Mouse (Mus musculus) adrenal gland, postnatal 25 days (tissue): ENCODE results near the gene Hrc. TPM values are rescaled to one million over a fixed set of nuclear protein-coding genes. Genes with fewer than 3 reads are reported as not detected.

Experiments
- DNase-seq: peaks from one replicate; pipeline ENCODE4 v3.0.0; 2021; ENCODE audit warnings: mixed read lengths
- total RNA-seq: library from RNA; stranded (reverse); gene quantifications from 2 replicates; pipeline ENCODE4 v1.2.3, GENCODE M21; 2021

The Hrc gene
- total RNA-seq, 1 experiment from 2014 or later: 0.18 TPM

- no peak for DNase-seq
Measured at GRCm38 (mm10) chr7:45366652-45367019, 31.5 kb downstream of the Hrc start, which contains the start of gene Ppfia3. TSS of gene Ppfia3 (minus strand) at chr7:45367019.

DNA sequence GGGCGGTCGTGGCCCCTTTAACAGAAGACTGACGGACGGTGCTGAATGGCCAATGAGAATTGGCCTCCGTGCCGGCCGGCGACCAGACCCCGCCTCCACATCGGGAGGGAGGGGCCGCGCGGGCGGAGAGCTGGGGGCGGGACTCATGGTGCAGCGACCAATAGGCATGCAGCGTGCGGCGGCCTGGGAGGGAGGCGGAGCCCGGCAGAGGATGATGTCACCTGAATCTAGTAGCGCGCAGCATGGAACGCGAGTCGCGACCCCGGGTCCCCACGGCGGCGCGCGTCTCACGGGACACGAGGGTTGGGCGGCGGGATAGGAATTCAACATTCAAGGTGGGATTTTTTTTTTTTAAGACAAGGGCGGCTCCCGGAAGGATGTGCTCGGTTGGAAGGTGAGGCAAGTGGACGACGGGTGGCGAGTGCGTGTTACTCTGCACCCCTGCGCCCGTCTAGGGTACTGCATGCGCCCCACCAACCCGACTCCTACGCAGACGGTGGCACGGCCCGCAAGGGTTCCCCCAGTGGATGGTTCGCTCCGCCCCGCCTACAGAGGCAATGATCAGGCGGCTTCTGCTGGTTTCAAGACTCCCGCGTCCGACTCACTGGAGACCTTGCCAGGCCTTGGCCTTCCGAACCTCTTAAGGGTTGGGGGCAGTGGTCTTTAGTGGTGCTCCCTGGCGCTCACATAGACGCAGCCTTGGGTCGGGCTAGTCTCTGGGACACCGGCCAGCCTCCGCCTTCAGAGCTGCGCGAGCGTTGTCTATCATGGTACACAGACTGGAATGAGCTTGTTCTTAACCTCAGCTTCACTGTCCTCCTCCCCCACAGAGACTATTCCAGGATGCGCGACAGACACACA lies 32.2 kb downstream of the Hrc start:
- DNase-seq: peak; percentile 98

- no peak for DNase-seq
Measured at GRCm38 (mm10) chr7:45368178-45368577, 33.1 kb downstream of the Hrc start.

- no peak for DNase-seq
Measured at GRCm38 (mm10) chr7:45369022-45369745, 34.1 kb downstream of the Hrc start.

DNA sequence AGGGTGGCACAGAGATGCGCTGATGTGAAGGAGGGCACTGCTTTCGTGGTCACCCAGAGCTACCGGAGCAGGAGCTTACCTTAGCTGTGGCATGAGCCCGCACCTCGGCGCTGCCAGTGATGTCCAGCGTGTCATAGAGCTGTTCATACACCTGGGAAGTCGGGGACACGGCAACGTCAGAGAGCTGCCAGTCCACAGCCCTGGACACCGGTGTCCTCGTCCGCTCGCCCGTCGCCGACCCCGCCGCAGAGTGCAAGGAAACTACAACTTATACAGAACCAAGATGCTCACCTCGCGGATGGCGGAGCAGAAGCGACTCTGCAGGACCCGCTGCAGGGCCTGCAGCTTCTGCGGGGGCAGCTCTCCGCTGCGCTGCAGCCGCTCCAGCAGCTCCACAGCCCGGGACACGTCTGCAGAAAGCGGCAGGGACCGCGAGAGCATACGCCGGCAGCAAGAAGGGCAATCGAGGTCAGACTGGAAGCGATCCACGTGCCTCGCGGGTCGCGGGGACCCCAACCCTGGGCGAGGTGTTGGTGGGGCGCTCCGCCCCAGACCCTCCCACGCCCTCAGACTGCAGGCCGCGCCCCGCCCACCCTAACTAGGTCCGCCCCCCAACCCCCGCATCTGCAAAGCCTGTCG lies 34.9 kb downstream of the Hrc start:
- no peak for DNase-seq

DNA sequence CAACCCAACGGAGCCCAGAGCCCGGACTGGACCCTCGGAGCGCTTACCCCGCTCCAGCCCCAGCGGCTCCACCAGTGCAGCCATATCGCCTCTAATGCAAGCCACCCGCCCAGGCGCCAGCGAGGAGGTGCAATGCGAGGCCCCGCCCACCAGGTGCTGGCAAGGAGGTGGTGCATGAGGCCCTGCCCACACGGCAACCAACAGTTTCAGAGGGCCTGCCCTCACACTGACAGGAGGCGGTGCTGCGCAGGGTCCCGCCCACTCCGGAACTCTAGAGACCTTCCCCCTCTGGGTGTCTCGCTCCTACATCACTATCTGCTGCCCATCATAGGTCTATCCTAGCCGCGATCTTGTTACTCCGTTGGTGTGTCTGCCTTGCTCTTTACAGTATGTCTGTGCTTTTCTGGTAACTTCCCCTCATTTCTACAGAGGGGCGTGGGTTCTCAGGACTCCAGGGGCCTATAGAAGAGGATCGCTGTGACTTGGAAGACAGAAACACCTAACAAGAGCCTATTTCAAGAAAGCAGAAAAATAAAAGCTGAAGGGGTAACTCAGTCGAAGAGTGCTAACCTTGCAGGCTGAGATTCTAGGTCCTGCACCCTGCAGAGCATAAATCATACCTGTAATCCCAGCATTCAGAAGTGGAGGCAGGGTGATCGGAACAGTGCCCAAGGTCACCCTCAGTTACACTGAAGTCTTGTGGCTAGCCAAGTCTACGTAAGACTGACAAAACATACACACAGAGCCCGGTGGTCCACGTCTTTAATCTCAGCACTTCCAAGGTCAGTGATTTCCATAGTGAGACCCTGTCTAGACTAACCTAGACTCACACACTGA lies 35.6 kb downstream of the Hrc start, which contains the start of gene Lin7b:
Gene Lin7b (minus strand): TSS at position 109 of the 837 bp plus-strand sequence.
- peak; percentile 91 for DNase-seq

GRCm38 (mm10) chr7:45372371-45372770 lies 37.3 kb downstream of the Hrc start:
- DNase-seq: no peak

DNA sequence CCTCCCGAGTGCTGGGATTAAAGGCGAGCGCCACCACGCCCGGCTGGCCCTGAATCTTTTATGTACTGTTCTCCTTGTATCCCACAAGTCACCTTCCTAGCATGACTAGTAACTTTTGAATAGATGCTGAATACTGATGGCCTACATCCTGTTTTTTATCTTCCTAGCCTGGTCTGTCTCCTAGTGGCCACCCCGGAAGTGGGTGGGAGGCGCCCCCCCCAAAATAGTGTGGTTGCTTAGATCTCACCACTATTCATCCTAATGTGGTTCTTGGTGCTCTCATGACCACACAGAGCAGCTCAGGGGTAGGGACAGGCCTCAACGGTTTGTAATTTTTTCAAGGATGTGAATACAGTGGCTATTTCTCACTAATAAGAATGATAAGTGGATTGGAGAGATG lies 39.5 kb downstream of the Hrc start:
- DNase-seq: no peak

GRCm38 (mm10) chr7:45376057-45376456 lies 41.0 kb downstream of the Hrc start:
- no peak for DNase-seq

DNA sequence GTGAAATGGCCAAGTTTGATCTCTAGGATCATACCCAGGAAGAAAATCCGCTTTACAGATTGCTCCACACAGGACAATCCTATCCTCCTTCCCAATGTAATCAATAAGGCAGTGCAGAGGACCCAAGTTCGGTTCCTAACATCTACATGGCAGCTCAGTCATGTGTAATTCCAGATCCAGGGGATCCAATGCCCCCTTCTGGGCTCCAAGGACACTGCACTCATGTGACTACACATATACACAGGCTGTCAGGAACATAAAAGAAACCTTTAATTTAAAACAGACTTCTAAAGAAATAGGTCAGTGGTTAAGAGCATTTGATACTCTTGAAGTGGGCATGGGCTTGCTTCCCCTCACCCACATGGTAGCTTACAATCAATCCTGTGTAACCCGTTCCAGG lies 51.0 kb downstream of the Hrc start:
- DNase-seq: no peak

Other genes starting within 250 kb of the Hrc start
- gene Rcn3, start 243.1 kb upstream of the Hrc start, total RNA-seq: 27.7 and 33.5 TPM in 2 replicates
- 88.4 and 96.1 TPM in 2 replicates for gene Fcgrt, start 231.4 kb upstream of the Hrc start, total RNA-seq
- gene Rps11, start 210.9 kb upstream of the Hrc start, total RNA-seq: 1,211 and 1,259 TPM in 2 replicates
- gene Rpl13a, start 206.5 kb upstream of the Hrc start, total RNA-seq: 1,469 and 1,540 TPM in 2 replicates
- not detected in 2 replicates for gene Gm45713, start 199.1 kb upstream of the Hrc start, total RNA-seq
- 29.1 and 32.1 TPM in 2 replicates for gene Flt3l, start 198.9 kb upstream of the Hrc start, total RNA-seq
- gene Pih1d1, start 181.0 kb upstream of the Hrc start, total RNA-seq: 61.7 and 74.3 TPM in 2 replicates
- gene Aldh16a1, start 180.7 kb upstream of the Hrc start, total RNA-seq: 79.2 and 106 TPM in 2 replicates
- 0.15 and 0.33 TPM in 2 replicates for gene Slc17a7, start 171.3 kb upstream of the Hrc start, total RNA-seq
- gene Gfy, start 155.7 kb upstream of the Hrc start, total RNA-seq: not detected in 2 replicates
- gene Pth2, start 154.3 kb upstream of the Hrc start, total RNA-seq: not detected in 2 replicates
- gene Ccdc155, start 130.4 kb upstream of the Hrc start, total RNA-seq: 0.12 TPM in 1 of 2 replicates, not detected in the other
- not detected in 2 replicates for gene Dkkl1, start 123.1 kb upstream of the Hrc start, total RNA-seq
- 15.0 and 15.3 TPM in 2 replicates for gene Tead2, start 119.5 kb upstream of the Hrc start, total RNA-seq
- gene Cd37, start 96.2 kb upstream of the Hrc start, total RNA-seq: 2.7 TPM in 2 replicates
- not detected in 2 replicates for gene Slc6a16, start 94.2 kb upstream of the Hrc start, total RNA-seq
- not detected in 2 replicates for gene Slc6a21, start 57.8 kb upstream of the Hrc start, total RNA-seq
- gene Trpm4, start 1.5 kb upstream of the Hrc start, total RNA-seq: 9.3 and 14.2 TPM in 2 replicates
- 1.9 and 2.9 TPM in 2 replicates for gene Ppfia3, start 31.7 kb downstream of the Hrc start, total RNA-seq
- 8.7 TPM in 1 of 2 replicates, not detected in the other for gene Lin7b, start 35.3 kb downstream of the Hrc start, total RNA-seq
- 361 and 425 TPM in 2 replicates for gene Snrnp70, start 60.5 kb downstream of the Hrc start, total RNA-seq
- not detected in 2 replicates for gene Kcna7, start 70.4 kb downstream of the Hrc start, total RNA-seq
- not detected in 2 replicates for gene Ntf5, start 78.4 kb downstream of the Hrc start, total RNA-seq
- gene Lhb, start 85.5 kb downstream of the Hrc start, total RNA-seq: not detected in 2 replicates
- 39.4 and 44.2 TPM in 2 replicates for gene Gys1, start 99.6 kb downstream of the Hrc start, total RNA-seq
- gene Ruvbl2, start 102.8 kb downstream of the Hrc start, total RNA-seq: 50.7 and 51.6 TPM in 2 replicates
- gene Ftl1, start 124.6 kb downstream of the Hrc start, total RNA-seq: 786 and 951 TPM in 2 replicates
- gene Bax, start 131.6 kb downstream of the Hrc start, total RNA-seq: 61.4 and 68.8 TPM in 2 replicates
- gene Tulp2, start 146.6 kb downstream of the Hrc start, total RNA-seq: 0.46 and 0.67 TPM in 2 replicates
- 21.0 and 40.1 TPM in 2 replicates for gene Gm45808, start 151.5 kb downstream of the Hrc start, total RNA-seq
- 62.3 and 75.5 TPM in 2 replicates for gene Dhdh, start 153.5 kb downstream of the Hrc start, total RNA-seq
- 220 and 264 TPM in 2 replicates for gene Nucb1, start 175.1 kb downstream of the Hrc start, total RNA-seq
- gene Ppp1r15a, start 191.0 kb downstream of the Hrc start, total RNA-seq: 28.0 and 29.6 TPM in 2 replicates
- 3.2 and 3.3 TPM in 2 replicates for gene Plekha4, start 191.0 kb downstream of the Hrc start, total RNA-seq
- gene Hsd17b14, start 219.6 kb downstream of the Hrc start, total RNA-seq: 0.95 and 1.0 TPM in 2 replicates
- 218 and 244 TPM in 2 replicates for gene Bcat2, start 234.9 kb downstream of the Hrc start, total RNA-seq